Mouse (Mus musculus): ENCODE results near the gene Chid1. TPM values are rescaled to one million over a fixed set of nuclear protein-coding genes. Genes with fewer than 3 reads are reported as not detected.

Chid1 gene
- polyA plus RNA-seq, 1 experiment from 2014 or later = 33.3 TPM

Other genes starting within 250 kb of the Chid1 start
- not detected in 2 replicates for gene Drd4, start 247.9 kb downstream of the Chid1 start, polyA plus RNA-seq (2014; fragmentation: Nextera tagmentation; extraction: Ambion mirVana)
- gene Deaf1, start 212.2 kb downstream of the Chid1 start, polyA plus RNA-seq (2014; fragmentation: Nextera tagmentation; extraction: Ambion mirVana) = 36.9 and 42.1 TPM in 2 replicates
- 17.6 and 22.2 TPM in 2 replicates for gene Tmem80, start 212.1 kb downstream of the Chid1 start, polyA plus RNA-seq (2014; fragmentation: Nextera tagmentation; extraction: Ambion mirVana)
- 0.76 TPM in 1 of 2 replicates, not detected in the other for gene Eps8l2, start 201.0 kb downstream of the Chid1 start, polyA plus RNA-seq (2014; fragmentation: Nextera tagmentation; extraction: Ambion mirVana)
- 216 and 221 TPM in 2 replicates for gene Taldo1, start 147.7 kb downstream of the Chid1 start, polyA plus RNA-seq (2014; fragmentation: Nextera tagmentation; extraction: Ambion mirVana)
- 25.6 and 30.2 TPM in 2 replicates for gene Gatd1, start 125.7 kb downstream of the Chid1 start, polyA plus RNA-seq (2014; fragmentation: Nextera tagmentation; extraction: Ambion mirVana)
- gene Cend1, start 110.4 kb downstream of the Chid1 start, polyA plus RNA-seq (2014; fragmentation: Nextera tagmentation; extraction: Ambion mirVana) = 1.6 and 2.1 TPM in 2 replicates
- gene Slc25a22, start 102.0 kb downstream of the Chid1 start, polyA plus RNA-seq (2014; fragmentation: Nextera tagmentation; extraction: Ambion mirVana) = 13.0 and 13.3 TPM in 2 replicates
- gene Pidd1, start 95.8 kb downstream of the Chid1 start, polyA plus RNA-seq (2014; fragmentation: Nextera tagmentation; extraction: Ambion mirVana) = 6.1 and 7.1 TPM in 2 replicates
- gene Rplp2, start 92.5 kb downstream of the Chid1 start, polyA plus RNA-seq (2014; fragmentation: Nextera tagmentation; extraction: Ambion mirVana) = 874 and 975 TPM in 2 replicates
- gene Pnpla2, start 84.7 kb downstream of the Chid1 start, polyA plus RNA-seq (2014; fragmentation: Nextera tagmentation; extraction: Ambion mirVana) = 48.7 and 49.0 TPM in 2 replicates
- gene Cracr2b, start 78.8 kb downstream of the Chid1 start, polyA plus RNA-seq (2014; fragmentation: Nextera tagmentation; extraction: Ambion mirVana) = 20.4 and 25.6 TPM in 2 replicates
- 77.5 and 115 TPM in 2 replicates for gene Cd151, start 72.5 kb downstream of the Chid1 start, polyA plus RNA-seq (2014; fragmentation: Nextera tagmentation; extraction: Ambion mirVana)
- gene Polr2l, start 64.7 kb downstream of the Chid1 start, polyA plus RNA-seq (2014; fragmentation: Nextera tagmentation; extraction: Ambion mirVana) = 73.2 and 78.0 TPM in 2 replicates
- gene Tspan4, start 64.6 kb downstream of the Chid1 start, polyA plus RNA-seq (2014; fragmentation: Nextera tagmentation; extraction: Ambion mirVana) = 61.5 and 65.0 TPM in 2 replicates
- 48.1 and 49.9 TPM in 2 replicates for gene Ap2a2, start 22.3 kb upstream of the Chid1 start, polyA plus RNA-seq (2014; fragmentation: Nextera tagmentation; extraction: Ambion mirVana)
- 0.09 and 0.11 TPM in 2 replicates for gene Muc6, start 115.5 kb upstream of the Chid1 start, polyA plus RNA-seq (2014; fragmentation: Nextera tagmentation; extraction: Ambion mirVana)
- 0.20 and 0.31 TPM in 2 replicates for gene Muc2, start 150.5 kb upstream of the Chid1 start, polyA plus RNA-seq (2014; fragmentation: Nextera tagmentation; extraction: Ambion mirVana)
- gene Muc5ac, start 249.1 kb upstream of the Chid1 start, polyA plus RNA-seq (2014; fragmentation: Nextera tagmentation; extraction: Ambion mirVana) = 0.07 TPM in 1 of 2 replicates, not detected in the other

Data from heart, embryonic 14.5 days (tissue).